Mouse (Mus musculus): ENCODE measurements around the gene Cry2. TPM values are rescaled to one million over a fixed set of nuclear protein-coding genes. Genes with fewer than 3 reads are reported as not detected.

Cry2 gene
- polyA plus RNA-seq, 1 experiment from 2014 or later = 14.5 TPM

GRCm38 (mm10) chr2:92459921-92460707 is 26.3 kb upstream of the Cry2 start, which contains the start of gene Slc35c1:
Gene Slc35c1, minus strand, starts transcription at chr2:92460538.
- ATAC-seq = peak; percentile 34
- Histone ChIP-seq H3K9ac (peak within 1 kb of the TSS; percentile 78), H3K27me3 (replicated peaks) (peaks cover 3% of the 10 kb centered on the region; the same call in 1 of the 2 replicates), H3K27ac (peak within 1 kb of the TSS; percentile 79), H3K4me2 (replicated peaks) (peak within 1 kb of the TSS; percentile 85), H3K9me3 (no peaks in the 10 kb centered on the region), H3K4me1 (replicated peaks) (peaks cover 32% of the 10 kb centered on the region), H3K4me3 (replicated peaks) (peak within 1 kb of the TSS; percentile 76), H3K36me3 (no peaks in the 10 kb centered on the region)
- WGBS = 2% methylated on average over 34 of the region's 34 CpGs

- Histone ChIP-seq H3K9ac (peak overlapping the region; percentile 78), H3K27me3 (replicated peaks) (peaks cover 3% of the 10 kb centered on the region; the same call in 1 of the 2 replicates), H3K4me2 (replicated peaks) (peak overlapping the region; percentile 85), H3K9me3 (no peaks in the 10 kb centered on the region), H3K4me1 (replicated peaks) (peaks cover 32% of the 10 kb centered on the region), H3K4me3 (replicated peaks) (peak overlapping the region; percentile 76), H3K27ac (peak overlapping the region; percentile 79), H3K36me3 (peaks cover under 1% of the 10 kb centered on the region; the same call in 1 of the 2 replicates)
- WGBS = under 1% methylated on average over 55 of the region's 55 CpGs
- peak; percentile 93 for ATAC-seq
These were observed 25.5 kb upstream of the Cry2 start for GRCm38 (mm10) chr2:92459141-92459920.

- WGBS = 40% methylated on average over 13 of the region's 13 CpGs
- peak overlapping the region; percentile 78 for H3K9ac ChIP-seq
- H3K4me2 ChIP-seq (replicated peaks) = peak overlapping the region; percentile 85
- H3K27ac ChIP-seq = no peak overlapping the region
- peaks cover 32% of the 10 kb centered on the region for H3K4me1 ChIP-seq (replicated peaks)
- H3K9me3 ChIP-seq = no peaks in the 10 kb centered on the region
- H3K4me3 ChIP-seq (replicated peaks) = peak overlapping the region; percentile 76
- no peak for ATAC-seq
- H3K36me3 ChIP-seq = peaks cover 7% of the 10 kb centered on the region; the same call in 1 of the 2 replicates
- peaks cover 3% of the 10 kb centered on the region; the same call in 1 of the 2 replicates for H3K27me3 ChIP-seq (replicated peaks)
These were observed 24.6 kb upstream of the Cry2 start for GRCm38 (mm10) chr2:92458481-92458880.

DNA sequence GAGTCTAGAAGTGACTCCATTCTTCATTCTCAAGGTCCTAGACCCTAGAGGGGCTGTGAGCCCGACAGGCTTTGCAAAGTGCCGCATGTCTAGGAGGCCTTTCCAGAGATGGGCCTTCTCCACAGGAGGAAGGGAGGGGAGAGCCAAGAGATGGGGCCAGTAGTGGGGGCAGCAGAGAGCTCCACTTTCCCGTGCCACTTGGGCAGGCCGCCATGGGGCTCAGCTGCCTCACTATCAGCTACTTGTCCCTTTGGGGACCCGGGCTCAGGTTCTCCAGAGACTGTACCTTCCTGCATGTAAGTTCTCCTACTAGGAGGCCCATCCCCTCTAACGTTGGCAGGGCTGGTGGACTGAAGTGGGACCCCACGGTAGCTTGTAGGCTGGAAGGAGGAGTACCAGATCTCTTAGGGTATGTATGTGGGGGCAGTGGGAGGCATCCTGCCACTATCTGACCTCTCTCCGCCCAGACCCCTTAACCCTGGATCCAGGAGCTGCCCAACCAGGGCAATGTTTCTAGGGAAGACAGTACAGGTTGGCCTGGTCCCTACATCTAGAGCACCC is 23.2 kb upstream of the Cry2 start:
- H3K9me3 ChIP-seq = no peaks in the 10 kb centered on the region
- H3K36me3 ChIP-seq = peaks cover 13% of the 10 kb centered on the region
- peaks cover 3% of the 10 kb centered on the region; the same call in 1 of the 2 replicates for H3K27me3 ChIP-seq (replicated peaks)
- no peak for ATAC-seq
- no peak overlapping the region for H3K27ac ChIP-seq
- WGBS = 55% methylated on average over 8 of the region's 8 CpGs
- peaks cover 32% of the 10 kb centered on the region for H3K4me1 ChIP-seq (replicated peaks)
- H3K4me3 ChIP-seq (replicated peaks) = 0 out of 2 replicates have a peak overlapping the region, but pooled peaks have one; percentile 1
- peak overlapping the region; percentile 85 for H3K4me2 ChIP-seq (replicated peaks)
- no peak overlapping the region; the same call in 1 of the 2 replicates for H3K9ac ChIP-seq

- Histone ChIP-seq H3K9me3 (no peaks in the 10 kb centered on the region), H3K9ac (no peak overlapping the region), H3K4me1 (replicated peaks) (peaks cover 32% of the 10 kb centered on the region), H3K27ac (no peak overlapping the region), H3K4me2 (replicated peaks) (no peak overlapping the region), H3K36me3 (peaks cover 13% of the 10 kb centered on the region), H3K4me3 (replicated peaks) (no peak overlapping the region), H3K27me3 (replicated peaks) (peaks cover 3% of the 10 kb centered on the region; the same call in 1 of the 2 replicates)
- 43% methylated on average over 3 of the region's 3 CpGs for WGBS
- no peak for ATAC-seq
These were observed 21.9 kb upstream of the Cry2 start for GRCm38 (mm10) chr2:92455704-92456103.

DNA sequence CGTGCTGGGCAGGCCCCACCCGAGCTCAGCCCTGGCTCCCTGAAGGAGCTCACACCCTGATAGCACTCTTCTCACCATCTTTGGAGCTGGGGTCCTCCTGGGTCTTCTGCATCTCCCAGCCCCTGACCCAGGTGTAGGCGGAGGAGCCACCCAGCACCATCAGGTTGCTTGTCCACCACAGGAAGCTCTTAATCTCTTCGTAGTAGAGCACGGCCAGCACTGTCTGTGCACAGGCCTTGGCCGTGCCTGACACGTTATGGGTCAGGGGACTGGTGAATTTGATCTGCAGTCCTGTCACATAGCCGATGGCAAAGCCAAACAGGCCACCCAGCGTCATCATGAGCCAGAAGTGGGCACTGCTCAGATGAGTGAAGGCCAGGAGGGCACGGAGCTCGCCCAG is 20.3 kb upstream of the Cry2 start:
- no peak for ATAC-seq
- H3K4me3 ChIP-seq (replicated peaks) = no peak overlapping the region
- peaks cover 25% of the 10 kb centered on the region for H3K4me1 ChIP-seq (replicated peaks)
- H3K9me3 ChIP-seq = no peaks in the 10 kb centered on the region
- no peak overlapping the region for H3K4me2 ChIP-seq (replicated peaks)
- no peak overlapping the region for H3K9ac ChIP-seq
- H3K27ac ChIP-seq = no peak overlapping the region
- 91% methylated on average over 11 of the region's 11 CpGs for WGBS
- H3K27me3 ChIP-seq (replicated peaks) = no peaks in the 10 kb centered on the region
- peaks cover 13% of the 10 kb centered on the region for H3K36me3 ChIP-seq

- peaks cover 13% of the 10 kb centered on the region for H3K36me3 ChIP-seq
- ATAC-seq = no peak
- H3K27ac ChIP-seq = no peak overlapping the region
- H3K9ac ChIP-seq = no peak overlapping the region
- H3K9me3 ChIP-seq = no peaks in the 10 kb centered on the region
- whole genome bisulfite sequencing = 87% methylated on average over 3 of the region's 3 CpGs
- H3K4me2 ChIP-seq (replicated peaks) = no peak overlapping the region
- no peak overlapping the region for H3K4me3 ChIP-seq (replicated peaks)
- peaks cover 2% of the 10 kb centered on the region; the same call in 1 of the 2 replicates for H3K4me1 ChIP-seq (replicated peaks)
- H3K27me3 ChIP-seq (replicated peaks) = no peaks in the 10 kb centered on the region
These were observed 17.3 kb upstream of the Cry2 start for GRCm38 (mm10) chr2:92451126-92451525.

DNA sequence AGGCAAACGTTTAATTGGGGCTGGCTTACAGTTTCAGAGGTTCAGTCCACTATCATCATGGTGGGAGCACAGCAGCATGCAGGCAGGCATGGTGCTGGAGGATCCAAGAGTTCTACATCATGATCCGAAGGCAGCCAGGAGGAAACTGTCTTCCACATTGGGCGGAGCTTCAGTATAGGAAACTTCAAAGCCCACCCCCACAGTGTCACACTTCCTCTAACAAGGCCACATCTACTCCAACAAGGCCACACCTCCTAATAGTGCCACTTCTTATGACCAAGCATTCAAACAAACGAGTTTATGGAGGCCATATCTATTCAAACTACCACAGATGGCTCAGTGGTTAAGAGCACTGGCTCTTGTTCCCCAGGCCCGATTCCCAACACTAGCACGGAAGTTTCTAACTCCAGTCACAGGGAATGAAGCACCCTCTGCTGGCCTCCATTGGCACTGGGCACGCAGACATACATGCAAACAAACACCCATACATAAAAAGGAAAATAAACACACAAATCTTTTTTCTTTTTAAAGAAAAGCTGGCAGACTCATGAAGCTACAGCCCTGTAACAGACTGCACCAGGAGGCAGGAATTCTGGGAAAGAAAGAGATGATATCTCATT is 13.4 kb upstream of the Cry2 start:
- WGBS = 70% methylated on average over 7 of the region's 7 CpGs
- no peak overlapping the region for H3K27ac ChIP-seq
- no peak overlapping the region for H3K9ac ChIP-seq
- no peak overlapping the region for H3K4me3 ChIP-seq (replicated peaks)
- H3K27me3 ChIP-seq (replicated peaks) = no peaks in the 10 kb centered on the region
- no peaks in the 10 kb centered on the region for H3K36me3 ChIP-seq
- ATAC-seq = no peak
- no peak overlapping the region for H3K4me2 ChIP-seq (replicated peaks)
- H3K4me1 ChIP-seq (replicated peaks) = 0 out of 2 replicates have a peak, but pooled peaks cover 4% of the 10 kb centered on the region
- H3K9me3 ChIP-seq = no peaks in the 10 kb centered on the region

GRCm38 (mm10) chr2:92446656-92447055 is 12.8 kb upstream of the Cry2 start:
- no peak overlapping the region for H3K27ac ChIP-seq
- H3K4me1 ChIP-seq (replicated peaks) = 0 out of 2 replicates have a peak, but pooled peaks cover 4% of the 10 kb centered on the region
- WGBS = 76% methylated on average over 8 of the region's 8 CpGs
- no peak overlapping the region for H3K4me2 ChIP-seq (replicated peaks)
- no peak overlapping the region for H3K9ac ChIP-seq
- no peaks in the 10 kb centered on the region for H3K9me3 ChIP-seq
- H3K27me3 ChIP-seq (replicated peaks) = no peaks in the 10 kb centered on the region
- no peaks in the 10 kb centered on the region for H3K36me3 ChIP-seq
- 0 out of 2 replicates have a peak, but pooled peaks have one; percentile 27 for ATAC-seq
- H3K4me3 ChIP-seq (replicated peaks) = no peak overlapping the region

GRCm38 (mm10) chr2:92445890-92446289 is 12.0 kb upstream of the Cry2 start:
- WGBS = 42% methylated on average over 9 of the region's 9 CpGs
- Histone ChIP-seq H3K4me1 (replicated peaks) (0 out of 2 replicates have a peak, but pooled peaks cover 4% of the 10 kb centered on the region), H3K27me3 (replicated peaks) (no peaks in the 10 kb centered on the region), H3K4me2 (replicated peaks) (no peak overlapping the region), H3K9ac (no peak overlapping the region), H3K27ac (no peak overlapping the region), H3K36me3 (no peaks in the 10 kb centered on the region), H3K9me3 (no peaks in the 10 kb centered on the region), H3K4me3 (replicated peaks) (no peak overlapping the region)
- peak; percentile 63; the same call in 1 of the 2 replicates for ATAC-seq

GRCm38 (mm10) chr2:92444376-92444775 is 10.5 kb upstream of the Cry2 start:
- Histone ChIP-seq H3K36me3 (no peaks in the 10 kb centered on the region), H3K27ac (no peak overlapping the region), H3K4me2 (replicated peaks) (no peak overlapping the region), H3K27me3 (replicated peaks) (no peaks in the 10 kb centered on the region), H3K4me1 (replicated peaks) (0 out of 2 replicates have a peak, but pooled peaks cover 4% of the 10 kb centered on the region), H3K4me3 (replicated peaks) (no peak overlapping the region), H3K9me3 (no peaks in the 10 kb centered on the region), H3K9ac (no peak overlapping the region)
- no peak for ATAC-seq
- WGBS = 38% methylated on average over 4 of the region's 4 CpGs
